Mouse (Mus musculus): ENCODE results near the gene Bdkrb2.
A peak's percentile ranks its signal among the peaks of the same experiment; 100 is the strongest.

Gene Bdkrb2

DNA sequence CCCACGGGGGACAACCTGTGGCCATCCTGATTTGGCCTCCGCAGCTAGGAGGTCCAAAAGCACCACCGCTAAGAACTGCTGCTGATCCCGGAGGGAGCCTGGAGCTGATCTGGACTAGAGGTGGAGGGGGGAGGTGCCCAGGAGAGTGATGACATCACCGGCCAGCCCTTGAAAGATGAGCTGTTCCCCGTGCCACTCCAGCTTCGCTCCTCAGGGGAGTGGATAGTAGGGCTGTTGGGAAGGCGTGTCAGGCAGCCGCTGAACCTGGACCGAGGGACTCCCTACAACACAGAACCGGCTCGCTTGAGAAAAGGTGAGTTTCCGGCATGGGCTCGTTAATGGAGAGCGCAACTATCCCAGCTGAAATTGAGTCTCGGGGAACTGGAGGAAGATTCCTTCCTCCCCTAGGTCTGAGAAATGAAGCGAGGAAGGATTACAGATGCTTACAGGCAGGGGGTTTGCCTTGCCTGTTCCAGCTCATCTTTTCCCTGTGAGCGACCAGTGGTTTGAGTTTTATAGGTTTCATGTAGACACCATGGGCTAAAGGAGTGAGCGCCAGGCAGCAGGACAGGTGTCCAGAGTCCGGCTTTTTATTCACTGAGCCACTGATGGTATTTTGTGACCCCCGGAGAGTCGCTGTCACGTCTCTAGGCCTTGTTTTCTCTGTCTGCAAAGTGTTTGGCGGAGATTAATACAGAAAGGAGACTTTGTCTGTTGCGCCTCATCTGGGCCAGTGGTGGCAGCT, at the start of gene Bdkrb2:
TSS of gene Bdkrb2 (plus strand) at position 291 of the 745 bp plus-strand sequence.
- no peak for DNase-seq (ENCODE audit: low spot score)

DNA sequence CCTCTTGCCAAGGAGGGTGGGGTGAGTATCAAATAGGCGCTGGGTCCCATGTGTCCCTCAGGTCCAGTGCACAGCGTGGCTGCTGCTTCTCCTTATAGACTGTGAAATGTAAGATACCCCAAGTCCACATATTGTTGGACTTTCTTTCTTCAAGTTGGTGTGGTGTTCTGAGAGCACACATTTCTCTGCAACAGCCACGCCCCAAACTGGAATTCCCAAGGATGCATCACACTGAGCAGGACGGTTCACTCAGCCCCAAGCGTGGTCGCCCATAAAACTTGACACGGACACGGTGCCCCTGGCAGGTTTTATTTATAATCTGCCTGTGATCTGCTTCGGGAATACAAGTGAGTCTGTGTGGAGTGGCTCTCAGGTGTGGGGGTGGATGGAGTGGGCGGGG, 48.9 kb upstream of the Bdkrb2 start:
- DNase-seq (ENCODE audit: low spot score), result no peak

DNA sequence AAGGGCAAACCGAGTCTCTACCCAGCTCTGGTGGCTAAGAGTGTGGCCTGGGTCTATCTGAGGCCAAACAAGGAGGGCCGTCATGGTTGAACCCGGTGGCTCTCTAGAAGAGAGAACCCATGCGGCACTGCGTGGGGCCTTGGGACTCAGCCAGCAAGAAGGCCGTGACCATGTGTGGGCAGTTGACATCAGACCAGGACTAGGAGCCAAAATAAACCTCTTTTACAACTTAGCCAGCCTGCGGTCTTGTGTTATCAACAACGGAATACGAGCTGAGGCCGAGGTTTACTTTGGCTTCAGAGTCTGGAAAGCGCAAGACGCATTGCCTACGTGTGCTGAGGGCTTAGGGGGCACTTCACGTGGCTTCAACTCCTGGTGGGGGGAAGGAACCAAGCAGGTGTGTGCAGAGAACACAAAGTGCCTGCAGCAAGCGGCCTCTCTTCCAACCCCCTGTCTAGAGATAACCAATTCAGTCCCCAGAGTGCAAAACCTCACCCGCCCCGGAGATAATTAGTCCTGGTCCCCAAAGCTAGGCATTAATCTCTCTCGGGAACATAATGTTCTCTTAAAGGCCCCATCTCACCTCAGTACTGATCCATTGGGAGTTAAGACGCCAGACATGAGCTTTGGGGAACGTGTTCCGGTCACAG, 45.9 kb upstream of the Bdkrb2 start:
- peak; percentile 55 for DNase-seq (ENCODE audit: low spot score)

DNA sequence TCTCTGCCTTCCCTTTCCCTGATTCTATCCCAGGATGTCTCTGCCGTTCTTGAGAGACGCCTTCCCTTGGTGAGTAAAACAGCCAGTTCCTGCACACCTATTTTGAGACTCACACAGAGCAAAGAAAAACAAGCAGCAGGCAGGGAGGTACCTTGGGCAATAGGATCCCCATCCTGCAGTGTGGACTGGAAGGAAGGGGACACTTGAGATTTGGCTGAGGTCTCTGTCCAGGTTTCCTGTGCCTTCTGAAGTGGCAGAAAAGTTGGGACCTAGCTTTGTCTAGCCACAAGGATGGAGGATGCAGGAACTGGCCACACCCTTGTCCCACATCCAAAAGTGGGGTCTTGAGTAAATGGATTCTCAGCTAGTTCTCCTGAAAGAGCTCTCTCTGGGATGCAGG, 43.2 kb upstream of the Bdkrb2 start:
- no peak for DNase-seq (ENCODE audit: low spot score)

DNA sequence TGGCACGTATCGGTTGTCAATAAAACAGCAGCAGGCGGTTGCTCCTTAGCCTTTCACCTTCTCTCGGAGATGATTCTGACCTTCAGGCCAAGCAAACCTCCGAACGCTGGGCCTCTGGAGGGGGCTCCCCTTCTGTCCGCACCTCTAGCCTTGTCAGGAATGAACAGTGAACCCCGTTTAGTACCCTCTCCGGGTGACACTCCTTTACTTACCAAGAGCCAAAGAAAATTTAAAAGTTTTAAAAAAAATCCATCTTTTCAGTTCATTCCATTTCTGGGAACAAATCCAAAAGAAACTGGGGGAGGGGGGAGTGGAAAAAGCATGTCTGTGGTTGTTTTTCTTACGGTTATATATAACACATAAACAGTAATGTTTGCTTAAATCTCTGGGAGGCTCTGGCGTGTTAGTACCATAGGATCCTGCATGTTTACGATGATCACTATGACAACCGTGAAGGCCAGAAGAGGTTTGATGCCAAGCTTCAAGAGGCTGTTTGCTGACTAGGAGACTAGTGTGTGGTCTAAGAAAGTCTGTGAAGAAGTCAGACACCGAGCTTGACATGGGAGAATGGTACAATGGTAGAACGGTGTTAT, 41.8 kb upstream of the Bdkrb2 start:
- DNase-seq (ENCODE audit: low spot score), result no peak

DNA sequence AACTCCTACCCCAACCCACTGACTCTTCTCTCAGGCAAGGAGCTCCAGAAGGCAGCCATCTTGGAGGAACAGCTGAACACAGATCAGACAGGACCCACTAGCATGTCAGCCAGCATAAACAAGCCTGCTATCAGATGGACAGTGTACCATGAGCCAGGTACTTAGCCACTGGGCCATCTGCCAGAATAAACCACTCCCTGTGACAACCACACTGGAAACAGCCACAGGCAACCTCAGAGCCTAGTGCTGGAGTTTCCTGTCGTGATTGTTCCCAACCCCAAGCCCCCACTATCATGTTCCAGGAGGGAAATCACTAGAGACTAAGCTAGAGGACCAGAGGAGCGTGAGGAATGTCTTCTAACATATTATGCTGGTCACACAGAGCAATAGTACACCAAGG, 39.3 kb upstream of the Bdkrb2 start:
- no peak for DNase-seq (ENCODE audit: low spot score)

DNA sequence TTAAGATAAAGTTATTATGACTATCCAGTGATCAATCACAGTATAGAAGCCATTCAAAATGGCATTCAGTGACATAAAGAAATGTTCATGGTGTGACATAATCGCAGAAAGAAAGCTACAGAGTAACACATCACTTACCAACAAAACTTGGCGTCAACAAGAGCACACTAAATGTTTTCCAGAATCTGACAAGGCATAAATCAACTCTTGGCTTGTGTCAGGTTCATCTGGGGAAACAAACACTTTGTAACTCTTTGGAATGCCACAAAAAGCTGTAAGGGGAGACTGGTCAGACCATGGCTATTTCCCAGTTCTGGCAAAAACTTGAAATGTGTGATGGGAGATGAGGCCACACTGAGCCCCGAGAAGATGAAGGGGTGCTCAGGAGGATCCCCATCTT, 36.8 kb upstream of the Bdkrb2 start:
- no peak for DNase-seq (ENCODE audit: low spot score)

DNA sequence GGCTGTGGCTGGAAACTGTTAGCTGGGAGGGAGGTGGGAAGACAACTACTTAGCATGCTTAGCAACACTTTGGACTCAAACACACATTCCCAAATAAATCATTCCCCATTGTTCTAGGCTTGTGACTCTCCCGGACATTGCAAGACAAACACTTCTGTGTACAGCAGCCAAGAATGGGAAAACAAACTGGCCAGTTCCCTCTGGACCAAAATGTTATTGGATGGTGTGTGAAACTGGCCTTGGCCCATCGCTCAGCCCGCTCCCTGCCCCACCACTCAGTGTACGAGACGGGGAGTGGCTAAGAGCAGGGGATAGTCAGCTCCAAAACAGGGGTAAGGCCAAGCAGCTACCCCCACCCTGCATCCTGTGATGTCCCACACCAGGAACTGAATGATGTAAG, 36.2 kb upstream of the Bdkrb2 start:
- no peak for DNase-seq (ENCODE audit: low spot score)

DNA sequence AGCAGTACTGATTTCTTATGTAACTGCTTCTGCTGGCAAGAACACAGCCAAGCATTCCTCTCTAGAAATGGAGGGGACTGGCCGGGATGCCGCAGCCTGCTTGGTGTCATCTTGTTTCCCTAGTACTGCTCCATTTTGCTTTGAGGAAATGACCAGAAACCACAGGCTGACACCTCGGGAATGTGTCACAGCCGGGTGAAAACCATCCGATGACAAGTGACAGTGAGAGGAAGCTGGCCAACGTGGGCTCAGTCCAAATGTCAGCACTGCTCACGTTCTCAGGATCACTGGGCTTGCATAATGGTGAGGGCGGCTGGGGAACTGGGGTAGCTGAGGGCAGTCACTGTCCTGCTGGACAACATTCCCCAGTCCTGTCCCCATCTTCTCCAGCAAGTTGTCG, 33.5 kb upstream of the Bdkrb2 start:
- no peak for DNase-seq (ENCODE audit: low spot score)

DNA sequence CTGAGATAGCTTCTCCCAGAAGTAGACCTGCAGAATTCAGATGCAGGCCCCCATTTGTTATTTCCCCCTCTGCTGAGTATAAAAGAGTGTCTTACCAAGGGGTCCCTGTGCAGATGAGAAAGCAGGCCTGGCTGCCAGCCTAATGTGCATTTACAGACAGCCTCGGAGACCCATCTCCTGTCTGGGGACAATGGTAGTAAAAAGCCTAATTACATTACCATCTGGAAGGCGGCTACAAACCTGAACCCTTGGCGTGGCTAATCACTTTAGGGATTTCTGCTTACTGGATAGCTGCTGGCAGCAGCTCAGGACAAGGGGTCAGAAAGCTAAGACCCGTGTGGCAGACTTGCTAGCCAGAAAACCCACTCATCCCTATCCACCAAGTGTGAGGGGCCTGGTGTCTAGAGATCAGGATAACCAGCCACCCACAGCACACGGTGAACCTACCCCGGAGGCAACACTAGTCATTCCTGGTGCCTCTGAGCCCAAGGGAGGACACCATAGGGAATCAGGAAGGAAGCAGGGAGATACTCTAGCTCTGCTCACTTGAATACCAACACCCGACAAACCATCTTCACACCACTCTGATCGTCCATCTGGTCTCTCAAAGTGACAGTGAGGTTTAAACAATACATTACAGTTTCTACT, 31.2 kb upstream of the Bdkrb2 start:
- no peak for DNase-seq (ENCODE audit: low spot score)

DNA sequence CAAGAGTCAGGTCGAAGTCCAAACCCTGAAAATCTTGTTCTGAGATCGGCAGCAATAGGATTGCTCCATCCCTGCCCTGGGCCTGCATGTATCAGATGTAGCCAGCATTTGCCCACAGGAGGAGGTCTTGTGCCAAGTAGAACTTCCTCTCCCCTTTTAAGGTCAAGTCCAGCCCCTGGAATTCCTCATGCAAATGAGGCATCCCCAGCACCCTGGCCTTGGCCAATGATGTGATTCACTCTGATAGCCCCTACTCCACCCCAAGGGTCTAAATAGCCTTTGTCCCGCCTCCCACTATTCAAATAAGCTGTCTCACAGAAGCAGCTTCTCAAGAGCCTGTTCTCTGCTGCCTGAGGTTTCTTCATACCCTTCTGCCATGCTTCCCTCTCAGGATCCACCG, 28.2 kb upstream of the Bdkrb2 start:
- no peak for DNase-seq (ENCODE audit: low spot score)

DNA sequence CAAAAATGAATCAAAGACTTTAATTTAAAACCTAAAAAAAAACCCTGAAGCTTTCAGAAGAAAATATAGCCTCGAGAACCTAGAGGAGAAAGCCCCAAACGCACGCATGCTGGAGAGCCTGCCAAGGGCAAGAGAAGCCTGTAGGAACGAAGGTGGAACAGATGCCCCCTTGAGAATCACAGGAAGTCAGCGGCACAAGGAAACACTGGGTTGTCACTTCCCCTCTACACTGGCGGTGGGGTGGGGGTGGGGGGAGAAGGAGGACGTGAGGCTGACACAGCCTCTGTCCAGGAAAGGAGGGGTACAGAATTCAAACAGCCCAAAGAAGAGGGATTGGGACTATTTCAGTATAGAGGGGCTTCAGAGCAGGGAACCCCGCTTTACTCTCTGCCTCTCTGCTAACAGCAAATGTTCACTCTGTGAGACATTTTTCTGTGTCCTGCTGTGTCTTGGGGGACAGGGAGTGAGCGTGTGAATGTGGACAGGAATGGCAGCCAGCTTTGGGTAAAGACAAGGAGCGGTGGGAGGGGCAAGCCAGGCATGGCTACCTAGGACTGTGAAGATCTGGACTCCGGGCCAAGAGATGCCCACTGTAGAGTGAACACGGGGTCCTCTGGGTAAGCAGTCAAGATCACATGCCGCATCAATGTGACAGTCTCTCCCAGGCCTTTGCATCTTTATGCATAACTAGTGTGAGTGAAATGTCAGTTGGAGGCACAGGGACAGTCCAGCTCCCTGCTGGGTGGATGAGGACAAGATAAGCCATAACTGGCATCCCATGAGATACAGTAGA, 26.9 kb upstream of the Bdkrb2 start:
- DNase-seq (ENCODE audit: low spot score), result no peak

DNA sequence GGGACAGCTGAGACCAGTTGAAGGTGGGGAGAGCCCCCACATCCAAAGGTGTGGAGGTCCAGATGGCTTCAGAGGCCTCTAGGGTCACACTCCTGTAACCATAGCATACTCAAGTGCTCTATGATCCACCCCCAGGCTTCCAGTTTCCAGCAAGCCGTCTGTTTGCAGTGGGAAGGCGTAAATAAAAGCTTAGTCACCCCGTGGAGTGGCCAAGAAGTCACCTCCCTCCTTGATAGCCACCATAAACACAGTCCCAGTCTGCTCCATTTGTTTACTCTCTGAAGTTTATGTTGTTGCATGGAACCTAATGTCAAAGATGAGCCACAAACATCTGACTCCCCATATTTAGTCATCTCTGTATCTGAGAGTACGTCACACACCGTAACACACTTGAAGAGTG, 25.9 kb upstream of the Bdkrb2 start:
- no peak for DNase-seq (ENCODE audit: low spot score)

DNA sequence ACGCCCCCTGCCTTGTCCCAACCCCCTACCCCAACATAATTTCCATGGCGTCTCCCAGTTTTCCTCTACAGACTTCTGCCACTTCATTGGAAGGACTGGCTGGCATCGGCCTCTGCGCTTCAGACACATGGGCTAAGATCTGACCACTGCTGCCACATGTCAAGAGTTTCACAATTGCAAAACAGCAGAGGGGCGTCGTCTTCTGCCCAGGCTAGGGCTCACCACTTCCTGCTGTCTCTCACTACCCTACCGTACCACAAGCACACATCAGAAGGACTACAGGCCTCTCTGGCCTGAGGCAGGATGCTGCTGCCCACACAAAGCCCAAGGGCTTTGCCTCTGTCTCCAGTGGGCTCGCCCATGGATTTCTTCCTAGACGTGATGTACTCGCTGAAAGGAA, 23.4 kb upstream of the Bdkrb2 start:
- no peak for DNase-seq (ENCODE audit: low spot score)

DNA sequence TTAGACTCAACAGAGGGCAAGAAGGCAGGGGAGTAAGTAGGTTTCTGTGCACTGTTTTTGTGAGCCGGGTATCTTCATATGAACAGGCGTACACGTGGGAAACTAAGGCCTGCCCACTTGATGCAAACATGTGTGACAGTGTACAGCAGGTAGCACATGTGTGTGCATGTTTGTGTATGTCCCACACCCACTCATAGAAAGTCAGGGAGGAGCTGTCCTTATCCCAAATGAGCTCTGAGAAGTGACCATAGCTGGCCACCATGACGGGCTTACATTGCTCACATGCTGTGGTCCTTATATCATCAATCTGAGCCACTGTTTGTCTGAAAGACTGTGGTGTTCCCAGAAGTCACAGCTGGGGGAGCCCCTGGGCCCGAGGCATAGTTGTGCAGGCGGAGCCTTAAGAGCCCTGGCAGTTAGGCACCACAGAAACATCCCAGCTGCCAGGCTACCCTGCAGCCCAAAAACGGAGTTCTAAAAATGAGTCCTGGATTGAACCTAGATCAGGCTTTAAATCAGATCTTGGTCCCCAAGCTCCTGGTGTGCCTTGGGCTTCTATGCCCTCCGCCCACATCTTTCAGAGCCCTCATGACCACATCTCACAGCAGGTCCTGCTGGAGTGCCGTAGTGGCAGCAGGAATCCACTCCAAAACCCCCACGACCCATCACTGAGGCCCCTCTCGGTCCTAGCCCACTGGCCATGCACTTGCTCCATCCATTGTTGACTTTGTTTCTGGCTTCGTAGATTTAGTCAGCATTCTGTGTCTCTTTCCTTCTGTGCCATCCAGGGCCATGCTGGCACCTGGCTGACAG, 21.2 kb upstream of the Bdkrb2 start:
- DNase-seq (ENCODE audit: low spot score), result no peak

DNA sequence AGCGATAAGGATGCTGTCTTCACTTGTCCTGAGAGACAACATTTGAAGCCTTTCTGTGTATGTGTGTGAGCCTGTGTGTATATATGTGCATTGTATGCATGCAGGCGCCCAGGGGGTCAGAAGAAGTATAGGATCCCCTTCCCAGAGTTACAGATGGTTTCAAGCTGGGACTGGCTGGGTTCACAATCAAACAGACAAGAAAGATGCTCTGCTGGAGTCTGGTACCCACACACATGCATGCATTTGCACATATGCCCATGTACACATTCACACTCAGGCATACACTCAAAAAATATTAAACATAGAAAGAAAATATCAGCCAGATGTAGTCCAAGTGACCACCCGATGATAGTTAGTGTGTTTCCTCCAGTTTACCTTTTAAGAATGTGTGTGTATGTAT, 20.5 kb upstream of the Bdkrb2 start:
- no peak for DNase-seq (ENCODE audit: low spot score)

DNA sequence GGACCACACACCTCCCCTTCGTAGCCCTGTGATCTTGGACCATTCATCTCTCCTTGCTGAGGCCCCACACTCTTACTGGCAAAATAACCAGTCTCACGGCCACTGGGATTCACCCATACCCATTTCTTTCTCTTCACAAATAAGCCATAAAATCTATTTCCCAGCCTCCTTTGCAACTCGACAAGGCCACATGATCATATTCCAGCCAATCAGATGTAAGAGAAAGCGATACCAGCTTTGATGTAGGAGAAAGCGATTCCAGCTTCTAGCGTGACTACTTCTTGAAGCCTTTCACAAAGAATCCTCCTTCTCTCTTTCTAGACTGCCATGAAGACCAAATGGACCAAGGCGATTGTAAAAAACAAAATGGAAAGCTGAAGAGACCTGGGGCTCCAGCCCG, 19.9 kb upstream of the Bdkrb2 start:
- no peak for DNase-seq (ENCODE audit: low spot score)

DNA sequence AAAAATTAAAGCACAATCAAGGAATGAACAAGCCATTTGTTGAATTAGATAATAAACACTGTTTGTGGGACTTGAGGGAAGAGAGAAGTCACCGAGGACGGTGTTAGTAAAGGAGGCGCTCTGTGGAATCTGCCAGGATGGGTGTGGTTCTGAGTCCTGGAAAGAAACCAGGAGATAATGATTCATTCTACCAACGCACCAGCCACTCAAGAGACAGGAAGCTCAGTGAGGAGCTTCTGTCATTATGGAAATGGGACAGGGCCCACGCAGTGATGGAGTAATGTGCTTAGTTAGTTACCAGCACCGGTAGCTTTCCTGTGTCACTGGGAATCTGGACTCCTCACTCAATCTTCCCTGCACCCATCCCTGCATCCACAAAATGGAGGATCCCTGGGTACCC, 19.3 kb upstream of the Bdkrb2 start:
- no peak for DNase-seq (ENCODE audit: low spot score)

DNA sequence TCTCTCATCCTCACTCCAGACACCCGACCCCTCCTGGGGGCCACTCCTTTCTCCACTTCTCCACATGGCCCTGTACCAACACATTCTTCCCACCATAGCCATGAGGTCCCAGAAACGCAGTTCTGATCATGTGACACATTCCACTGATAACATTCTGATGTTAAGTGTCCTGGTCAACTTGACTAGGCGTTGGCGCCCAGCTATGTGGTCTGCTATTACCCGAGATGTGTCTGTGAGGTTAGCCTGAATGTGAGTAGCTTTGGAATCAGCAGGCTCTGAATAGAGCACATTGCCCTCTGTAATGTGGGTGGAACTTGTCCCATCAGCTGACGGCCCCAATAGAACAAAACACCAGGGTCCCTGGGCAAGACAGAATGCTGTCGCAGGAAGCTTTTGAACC, 18.2 kb upstream of the Bdkrb2 start:
- no peak for DNase-seq (ENCODE audit: low spot score)

DNA sequence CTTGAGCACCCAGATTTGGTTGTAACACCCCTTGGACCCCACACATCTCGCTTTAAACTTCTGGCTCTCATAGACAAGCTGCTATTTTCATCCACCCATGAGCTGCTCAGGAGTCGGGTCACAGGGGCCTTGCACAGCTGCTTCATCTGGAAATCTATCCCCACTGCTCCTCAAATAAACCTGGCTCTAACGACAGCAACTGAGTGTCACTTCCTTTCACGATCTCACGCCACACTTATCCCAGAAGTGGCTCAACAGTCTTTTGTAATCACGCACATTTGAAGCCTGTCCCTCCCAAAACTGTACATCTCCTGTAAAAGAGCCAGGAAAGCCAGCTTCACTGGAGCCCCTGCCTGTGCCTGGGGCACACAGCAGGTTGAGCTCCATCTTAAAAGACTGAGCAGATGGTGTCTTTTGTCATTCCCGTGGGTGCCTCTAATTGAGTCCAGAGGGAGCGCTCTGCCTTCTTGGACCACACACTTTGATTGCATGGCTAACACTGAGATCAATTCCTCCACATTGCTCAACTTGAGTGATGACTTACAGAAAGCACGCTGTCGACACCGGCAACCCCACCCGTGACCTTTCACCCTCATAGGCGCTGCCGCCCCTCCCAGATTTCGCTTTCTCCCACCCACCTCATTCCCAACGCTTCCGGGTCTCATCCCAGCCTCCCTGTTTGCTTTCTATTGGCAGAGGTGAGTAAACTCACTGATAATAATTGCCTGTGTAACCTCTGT, 17.2 kb upstream of the Bdkrb2 start:
- DNase-seq (ENCODE audit: low spot score), result no peak

DNA sequence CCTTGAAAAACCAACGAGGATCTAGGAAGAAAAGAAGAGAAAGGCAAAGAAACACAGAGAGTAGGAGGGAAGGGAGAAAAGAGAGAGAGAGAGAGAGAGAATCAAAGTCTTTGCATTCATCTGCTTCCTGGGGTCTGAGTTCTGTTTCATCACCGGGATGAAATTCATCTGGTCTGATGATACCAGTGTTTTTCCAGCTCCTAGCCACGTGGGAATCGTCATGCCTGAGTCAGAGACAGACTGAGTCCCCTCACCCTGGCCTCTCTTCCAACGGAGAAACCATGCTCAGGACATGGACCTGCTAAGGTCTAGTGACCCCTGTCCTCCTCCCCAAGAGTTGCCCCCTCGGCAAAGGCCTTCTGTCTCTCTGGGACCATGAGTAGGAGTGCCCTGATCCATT, 16.5 kb upstream of the Bdkrb2 start:
- DNase-seq (ENCODE audit: low spot score), result no peak
